Mouse (Mus musculus): Measurements from ENCODE around the gene Tmem151a.

DNA sequence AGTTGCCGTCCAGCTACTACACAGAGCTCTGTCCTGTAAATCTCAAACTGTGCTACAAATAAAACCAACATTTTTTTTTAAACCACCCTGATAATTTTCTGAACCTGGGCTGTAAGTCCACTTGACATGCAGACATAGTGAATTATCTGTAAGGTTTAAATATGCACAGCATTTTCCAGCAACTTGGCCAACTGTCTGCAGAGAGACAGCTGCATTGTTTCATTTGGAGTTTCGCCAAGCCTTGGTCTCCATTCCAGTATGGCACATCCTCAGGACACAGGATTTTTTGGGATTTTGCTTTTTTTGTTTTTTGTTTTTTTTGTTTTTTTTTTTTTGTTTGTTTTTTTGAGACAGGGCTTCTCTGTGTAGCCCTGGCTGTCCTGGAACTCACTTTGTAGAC, 63.9 kb downstream of the Tmem151a start:
- TF ChIP-seq CTCF (IDR thresholded peaks at IDR 0.05; ENCODE audit: extremely low read depth, insufficient read depth, insufficient read length, insufficient replicate concordance): no peak
- TF ChIP-seq POLR2A (IDR thresholded peaks at IDR 0.05; ENCODE audit: low read depth, low read length): no peak

All from spleen, adult 2 months (tissue).